Mouse (Mus musculus) urinary bladder, postnatal 36 days (tissue): Measurements from ENCODE around the gene Ppp4r1.

ENCODE experiments used
- DNase-seq, 2 experiments: peaks; one replicate each; pipeline ENCODE4 v3.0.0; 2022; ENCODE audit warnings: low spot score in 2 of 2, mixed read lengths in 1 of 2

Gene Ppp4r1

DNA sequence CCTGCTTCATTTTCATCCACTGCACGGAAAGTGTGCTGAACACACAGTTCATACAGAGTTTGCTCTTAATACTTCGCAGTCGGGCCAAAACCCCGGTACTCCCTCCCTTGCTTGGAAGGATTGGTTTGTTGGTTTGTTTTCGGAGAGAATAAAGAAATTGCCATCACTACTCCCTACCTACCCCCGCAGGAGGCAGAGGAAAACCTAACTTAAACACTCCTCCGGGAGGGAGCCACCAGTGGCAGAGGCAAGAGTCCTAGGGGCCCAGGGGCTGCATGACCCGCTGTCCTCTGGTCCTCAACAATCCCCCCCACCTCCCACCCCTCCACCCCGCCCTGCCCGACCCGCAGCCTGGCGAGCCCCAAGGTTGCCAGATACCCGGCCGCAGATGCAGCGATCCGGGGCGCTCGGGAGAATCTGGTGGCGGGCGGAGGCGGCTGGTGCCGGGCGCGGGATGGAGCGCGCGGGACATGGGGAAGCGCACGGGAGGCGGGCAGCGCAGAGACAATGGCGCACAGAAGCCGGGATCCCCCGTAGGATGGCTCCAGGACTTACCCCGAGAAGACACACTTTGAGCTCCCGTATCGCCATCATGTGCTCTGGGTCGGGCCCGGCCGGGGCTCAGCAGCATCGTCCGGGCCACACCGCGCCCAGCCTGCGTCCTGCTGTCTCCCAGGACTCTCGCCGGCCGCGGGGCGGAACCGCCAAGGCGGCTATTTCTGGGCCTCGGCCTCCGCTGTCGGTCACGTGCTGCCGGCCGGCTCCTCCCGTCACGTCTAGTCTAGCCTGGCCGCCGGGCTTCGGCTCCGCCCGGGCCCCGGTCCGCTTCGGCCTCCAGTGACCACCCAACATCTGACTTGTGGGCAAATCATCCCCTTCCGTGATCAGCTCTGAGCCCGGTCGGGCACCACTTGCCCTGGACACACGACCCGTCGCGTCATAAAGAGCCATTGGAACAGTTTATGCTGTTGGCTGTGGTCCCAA lies 10.1 kb upstream of the Ppp4r1 start, which contains the start of gene Rab31:
Gene Rab31, minus strand, starts transcription at position 802 of the 984 bp plus-strand sequence.
- DNase-seq, result peak; percentile 76 to 86

DNA sequence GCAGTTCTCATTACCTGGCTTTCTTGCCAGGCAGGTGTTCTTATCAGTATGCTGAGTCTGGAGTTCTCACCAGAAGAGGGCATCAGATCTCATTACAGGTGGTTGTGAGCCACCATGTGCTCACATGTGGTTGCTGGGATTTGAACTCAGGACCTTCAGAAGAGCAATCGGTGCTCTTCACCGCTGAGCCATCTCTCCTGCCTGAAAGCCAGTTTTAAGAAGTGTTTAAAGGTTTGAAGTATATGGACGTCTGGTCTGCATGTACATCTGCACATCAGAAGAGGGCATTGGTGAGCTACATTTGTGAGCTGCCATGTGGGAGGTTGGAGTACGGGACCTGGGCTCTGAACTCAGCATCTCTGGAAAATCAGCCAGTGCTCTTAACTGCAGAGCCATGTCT lies 8.8 kb upstream of the Ppp4r1 start:
- DNase-seq, result no peak

DNA sequence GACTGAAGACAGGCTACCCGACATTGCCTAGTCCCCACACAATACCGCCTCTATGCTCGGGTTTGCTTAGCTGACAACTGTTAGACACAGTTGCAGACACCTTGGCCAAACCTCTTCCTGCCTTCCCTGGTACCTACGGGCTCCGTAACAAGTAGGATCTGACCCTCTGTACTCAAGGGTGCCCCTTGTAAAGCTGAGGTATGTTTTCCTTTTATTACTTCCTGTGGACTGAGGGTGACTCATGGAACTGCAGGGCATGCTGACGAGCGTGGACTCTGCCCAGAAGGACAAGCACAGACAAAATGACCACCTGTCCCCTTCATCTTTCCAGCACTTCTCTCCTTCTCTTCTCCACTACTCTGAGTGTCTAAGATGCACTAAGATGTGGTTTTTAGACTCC lies 7.9 kb upstream of the Ppp4r1 start:
- DNase-seq, result peak in 1 of 2 experiments; percentile 12

DNA sequence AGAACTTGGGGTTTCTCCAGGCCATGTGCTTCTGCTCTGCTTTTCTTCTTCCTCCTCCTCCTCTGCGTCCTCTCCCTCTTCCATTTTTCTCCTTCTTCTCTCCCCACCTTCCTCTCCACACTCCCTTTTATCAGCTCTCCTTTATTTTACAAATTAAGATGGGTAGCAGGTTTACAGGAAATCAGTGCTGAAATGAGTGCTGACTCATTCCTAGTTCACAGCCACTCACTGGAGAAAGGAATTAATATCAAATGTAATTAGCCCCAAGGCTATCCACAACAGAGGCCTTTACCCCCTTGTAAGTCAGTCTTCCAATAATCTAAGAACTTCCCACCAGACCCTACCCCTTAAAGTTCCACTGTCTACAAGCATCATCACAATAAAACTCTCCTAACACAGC lies 6.1 kb upstream of the Ppp4r1 start:
- DNase-seq, result no peak

DNA sequence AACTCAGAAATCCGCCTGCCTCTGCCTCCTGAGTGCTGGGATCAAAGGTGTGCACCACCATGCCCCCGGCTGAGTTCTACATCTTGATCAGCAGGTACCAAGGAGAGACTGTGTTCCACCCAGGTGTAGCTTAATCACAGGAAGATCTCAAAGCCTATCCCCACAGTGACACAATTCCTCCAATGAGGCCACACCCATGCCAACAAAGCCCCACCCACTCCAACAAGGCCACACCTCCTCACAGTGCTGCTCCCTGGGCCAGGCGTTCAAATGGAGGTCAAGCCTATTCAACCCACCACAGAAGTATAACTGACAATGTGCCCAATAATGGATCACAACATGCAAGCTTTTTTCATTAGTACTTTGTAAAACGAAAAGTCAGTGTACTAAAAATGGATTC lies 4.9 kb upstream of the Ppp4r1 start:
- no peak for DNase-seq

DNA sequence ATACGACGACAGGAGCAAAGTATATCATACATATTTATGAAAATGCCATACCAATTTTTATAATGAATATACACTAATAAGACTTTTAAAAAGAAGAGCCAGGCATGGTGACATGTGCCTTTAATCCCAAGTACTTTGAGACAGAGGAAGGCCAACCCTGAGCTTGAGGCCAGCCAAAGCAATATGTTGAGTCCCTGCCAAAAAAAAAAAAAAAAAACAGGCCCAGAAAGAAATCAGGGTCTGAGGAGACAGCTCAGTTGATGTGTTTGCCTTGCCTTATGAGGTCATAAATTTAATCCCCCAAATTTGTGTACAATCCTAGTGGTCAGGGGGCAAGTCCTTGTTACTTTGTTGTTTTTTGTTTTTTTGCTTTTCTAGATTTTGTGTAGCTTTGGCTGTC lies 1.4 kb upstream of the Ppp4r1 start:
- no peak for DNase-seq

DNA sequence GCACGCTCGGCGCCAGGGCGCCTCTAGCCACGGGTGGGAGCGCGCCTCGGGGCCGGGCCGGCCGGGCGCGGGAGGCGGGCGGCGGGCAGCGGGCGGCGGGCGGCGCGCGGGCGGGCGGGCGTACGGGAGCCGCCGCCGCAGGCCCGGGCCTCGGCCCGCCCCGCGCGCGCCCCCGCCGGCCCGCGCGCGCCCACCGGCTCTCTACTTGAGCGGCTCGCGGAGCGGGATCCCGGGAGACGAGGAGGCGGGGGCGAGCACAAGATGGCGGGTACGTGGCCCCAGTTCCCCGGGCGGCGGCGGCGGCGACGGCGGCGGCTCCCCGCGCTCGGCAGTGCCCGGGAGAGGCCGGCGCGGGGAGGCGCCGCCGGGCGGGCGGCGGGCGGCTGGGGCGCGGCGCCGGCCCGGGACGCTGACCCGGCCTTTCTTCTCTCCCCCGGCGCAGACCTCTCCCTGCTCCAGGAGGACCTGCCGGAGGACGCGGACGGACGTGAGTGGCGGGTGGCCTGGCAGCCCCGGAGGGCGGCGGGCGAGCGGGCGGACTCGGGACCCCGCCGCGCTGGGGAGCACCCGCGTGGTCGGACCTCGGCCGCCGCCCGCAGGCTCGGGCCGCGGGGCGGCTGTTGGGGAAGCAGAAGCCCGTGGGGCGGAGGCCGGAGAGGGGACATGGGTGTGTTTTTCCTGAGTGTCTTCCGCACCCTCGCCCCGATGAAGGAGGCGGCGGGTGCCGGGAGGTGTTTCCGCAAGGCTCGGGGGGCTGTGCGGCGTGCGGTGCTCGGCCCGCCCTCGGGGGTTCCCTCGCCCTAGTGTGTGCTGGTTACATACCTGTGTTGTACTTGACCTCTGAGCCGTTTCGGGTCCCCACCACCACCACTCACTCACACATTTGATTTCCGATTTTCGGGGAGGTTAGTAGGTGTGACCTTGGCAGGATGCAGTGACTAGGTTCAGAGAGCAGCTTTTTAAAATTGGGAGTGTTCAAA lies 1.1 kb downstream of the Ppp4r1 start:
- peak; percentile 48 to 72 for DNase-seq

DNA sequence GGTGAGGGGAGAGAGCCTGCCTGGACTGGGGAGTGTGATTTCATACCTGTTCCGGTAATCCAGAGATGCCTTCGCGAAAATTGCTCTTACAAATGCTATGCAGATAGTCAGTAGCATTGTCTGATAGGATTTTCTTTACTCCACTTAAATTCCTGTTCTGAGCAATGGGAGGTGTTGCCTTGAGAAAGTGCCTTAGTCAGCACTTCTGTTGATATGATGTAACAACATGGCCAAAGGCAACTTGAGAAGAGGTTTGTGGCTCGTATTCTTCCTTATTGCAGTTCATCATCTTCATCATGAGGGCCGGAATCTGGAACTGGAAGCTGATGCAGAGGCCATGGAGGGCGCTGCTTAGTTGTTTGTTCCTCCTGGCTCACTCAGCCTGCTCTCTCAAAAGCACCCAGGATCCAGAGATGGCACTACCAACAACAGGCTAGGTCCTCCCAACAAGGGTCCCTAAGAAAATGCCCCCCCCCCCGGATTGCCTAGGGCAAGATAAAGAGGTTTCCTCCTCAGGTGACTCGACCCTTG lies 2.3 kb downstream of the Ppp4r1 start:
- no peak for DNase-seq

DNA sequence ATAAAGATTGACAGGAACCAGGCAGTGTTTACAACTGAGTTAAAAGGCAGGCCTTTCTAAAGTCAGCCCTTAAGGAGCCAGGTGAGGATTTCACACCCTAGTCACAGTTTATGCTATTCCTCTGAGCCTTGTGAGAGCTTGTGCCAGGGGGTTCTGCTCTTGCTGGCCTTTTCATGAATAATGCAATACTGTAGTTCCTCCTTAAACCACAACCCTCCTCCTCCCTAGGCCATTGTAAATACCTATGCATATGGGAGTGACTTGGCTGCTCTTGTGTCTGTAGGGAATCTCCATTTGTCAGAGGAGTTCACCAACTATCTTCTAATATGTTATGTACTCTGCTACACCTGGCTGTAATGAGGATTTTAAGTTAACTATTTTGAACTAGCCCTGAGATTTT lies 3.3 kb downstream of the Ppp4r1 start:
- no peak for DNase-seq

DNA sequence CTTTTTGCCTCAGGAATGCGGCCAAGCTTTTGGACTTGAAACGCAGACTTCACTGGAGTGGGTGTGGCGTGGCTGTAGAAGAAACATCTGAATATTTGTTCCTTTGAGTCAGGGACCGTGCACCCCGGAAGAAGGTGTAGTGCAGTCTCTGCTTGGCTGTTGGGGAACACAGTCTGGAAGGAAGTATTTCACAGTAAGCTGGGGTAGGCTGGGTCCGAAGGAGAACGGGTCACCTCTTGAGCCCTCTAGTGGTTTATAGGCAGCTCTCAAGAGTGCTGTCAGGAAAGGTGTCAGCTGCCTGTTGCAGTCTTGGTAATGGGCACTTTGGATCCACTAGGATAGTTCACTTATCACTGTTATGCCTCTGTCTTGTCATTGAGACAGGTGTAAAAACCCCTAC lies 3.9 kb downstream of the Ppp4r1 start:
- DNase-seq, result no peak

DNA sequence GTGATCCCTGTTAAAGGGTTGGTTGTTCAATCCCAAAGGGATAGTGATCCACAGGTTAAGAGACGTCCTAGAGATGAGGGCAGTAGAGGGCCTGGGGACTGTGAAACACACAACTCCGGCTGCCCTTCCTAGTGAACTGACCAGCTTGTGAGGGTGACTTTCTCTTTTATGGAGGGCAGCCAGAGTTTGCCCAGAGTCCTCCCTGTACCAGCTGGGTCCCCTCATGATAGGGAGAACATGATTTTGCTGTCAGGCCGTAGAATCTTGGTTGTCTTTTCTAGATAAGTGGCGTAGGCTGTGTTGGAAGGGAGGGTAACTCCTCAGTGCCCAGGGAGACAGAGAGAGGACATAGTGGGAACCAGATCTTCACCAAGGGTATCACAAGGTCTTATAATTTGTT lies 4.9 kb downstream of the Ppp4r1 start:
- no peak for DNase-seq

DNA sequence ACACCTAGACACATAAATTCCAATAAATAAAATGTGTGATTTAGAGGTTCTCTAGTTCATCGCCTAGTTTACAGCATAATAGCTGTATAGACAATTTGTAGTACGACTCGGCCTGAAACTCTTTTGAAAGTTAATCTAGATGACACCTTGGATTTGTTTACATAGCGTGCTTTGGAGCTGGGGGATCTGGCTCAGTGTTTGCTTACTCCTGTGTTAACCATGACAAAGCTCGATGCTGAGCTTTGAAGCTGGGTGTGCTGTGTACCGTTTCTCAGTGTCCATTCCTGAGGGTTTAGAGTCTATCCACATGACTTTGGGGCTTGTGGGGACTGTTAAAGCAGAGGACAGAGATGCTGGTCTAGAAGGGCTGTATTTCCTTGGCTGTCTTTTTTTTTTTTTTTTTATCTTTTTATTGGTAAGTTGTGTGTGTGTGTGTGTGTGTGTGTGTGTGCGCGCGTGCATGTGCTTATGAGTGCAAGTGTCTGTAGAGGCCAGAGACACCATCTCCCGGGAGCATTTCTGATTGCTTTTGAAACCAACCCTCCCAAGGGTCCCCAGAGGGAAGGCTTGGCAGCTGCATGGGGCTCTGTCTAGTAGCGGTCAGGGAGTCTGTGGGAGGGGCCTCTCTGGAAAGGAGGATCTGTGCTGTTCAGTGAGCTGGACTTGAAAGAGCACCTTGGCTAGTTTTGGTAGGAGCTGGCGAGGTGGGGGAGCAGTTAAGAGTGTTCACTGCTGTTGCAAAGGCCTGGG lies 6.3 kb downstream of the Ppp4r1 start:
- peak in 1 of 2 experiments; percentile 70 for DNase-seq

DNA sequence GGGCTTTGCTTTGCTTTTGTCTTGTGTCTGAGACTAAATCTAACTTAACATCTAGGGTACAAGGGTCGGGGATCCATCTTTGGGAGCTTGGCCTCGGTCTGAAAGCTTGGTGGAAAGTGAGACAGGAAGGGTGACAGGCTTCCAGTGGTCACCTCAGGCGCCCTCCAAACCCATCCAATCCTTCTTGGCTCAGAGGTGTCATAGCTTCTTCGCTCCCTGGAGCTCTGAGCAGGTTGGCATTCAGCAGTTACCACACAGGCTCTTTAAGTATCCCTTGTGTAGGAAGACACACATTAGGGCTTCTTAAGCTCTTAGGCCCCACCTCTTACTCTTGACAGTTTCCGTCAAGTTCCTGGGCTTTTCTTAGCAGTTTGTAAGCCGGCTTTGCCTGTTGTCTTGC lies 7.2 kb downstream of the Ppp4r1 start:
- DNase-seq, result no peak

DNA sequence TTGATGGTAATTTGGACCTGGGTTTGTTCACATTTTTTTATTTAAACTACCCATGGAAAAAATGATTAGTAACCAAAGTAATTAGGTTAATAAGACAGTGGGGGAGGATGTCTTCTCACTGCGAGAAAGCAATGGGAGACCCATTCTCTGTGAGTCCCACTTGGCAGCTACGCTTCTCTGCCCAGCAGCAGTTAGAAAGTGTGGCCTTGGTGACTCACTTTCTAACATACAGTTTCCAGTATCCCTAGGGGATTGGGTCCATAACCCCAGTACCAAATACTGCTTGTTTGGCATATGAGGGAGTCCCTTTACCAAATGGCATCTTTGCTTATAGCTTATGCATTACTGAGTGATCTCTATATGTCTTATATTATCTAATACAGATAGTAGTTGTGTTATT lies 8.8 kb downstream of the Ppp4r1 start:
- DNase-seq, result no peak

DNA sequence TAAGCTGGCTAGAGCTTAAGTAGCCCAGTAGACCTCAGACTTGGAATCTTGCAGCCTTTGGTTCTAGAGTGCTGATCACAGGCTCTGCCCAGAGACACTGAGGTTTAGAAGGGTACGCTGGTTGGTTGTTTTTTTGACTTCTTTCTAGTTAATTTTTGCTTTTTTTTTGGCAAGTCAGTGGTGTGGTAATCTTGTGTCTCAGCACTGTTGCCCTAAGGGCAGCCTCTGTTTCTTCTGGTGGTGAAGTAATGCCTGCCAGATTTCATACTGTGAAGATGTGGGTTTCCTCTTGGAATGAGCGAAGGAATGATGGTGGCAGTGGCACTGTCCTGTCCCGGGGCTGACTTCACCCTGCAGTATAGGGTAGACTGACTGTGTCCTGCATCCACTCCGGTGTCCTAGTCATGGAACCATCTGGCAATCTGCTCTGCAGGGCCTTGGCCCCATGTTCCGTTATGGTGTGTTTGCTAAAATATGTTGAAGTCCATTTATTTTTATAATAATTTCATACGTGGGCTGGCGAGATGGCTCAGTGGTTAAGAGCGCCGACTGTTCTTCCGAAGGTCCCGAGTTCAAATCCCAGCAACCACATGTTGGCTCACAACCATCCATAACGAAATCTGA lies 11.0 kb downstream of the Ppp4r1 start:
- no peak for DNase-seq

DNA sequence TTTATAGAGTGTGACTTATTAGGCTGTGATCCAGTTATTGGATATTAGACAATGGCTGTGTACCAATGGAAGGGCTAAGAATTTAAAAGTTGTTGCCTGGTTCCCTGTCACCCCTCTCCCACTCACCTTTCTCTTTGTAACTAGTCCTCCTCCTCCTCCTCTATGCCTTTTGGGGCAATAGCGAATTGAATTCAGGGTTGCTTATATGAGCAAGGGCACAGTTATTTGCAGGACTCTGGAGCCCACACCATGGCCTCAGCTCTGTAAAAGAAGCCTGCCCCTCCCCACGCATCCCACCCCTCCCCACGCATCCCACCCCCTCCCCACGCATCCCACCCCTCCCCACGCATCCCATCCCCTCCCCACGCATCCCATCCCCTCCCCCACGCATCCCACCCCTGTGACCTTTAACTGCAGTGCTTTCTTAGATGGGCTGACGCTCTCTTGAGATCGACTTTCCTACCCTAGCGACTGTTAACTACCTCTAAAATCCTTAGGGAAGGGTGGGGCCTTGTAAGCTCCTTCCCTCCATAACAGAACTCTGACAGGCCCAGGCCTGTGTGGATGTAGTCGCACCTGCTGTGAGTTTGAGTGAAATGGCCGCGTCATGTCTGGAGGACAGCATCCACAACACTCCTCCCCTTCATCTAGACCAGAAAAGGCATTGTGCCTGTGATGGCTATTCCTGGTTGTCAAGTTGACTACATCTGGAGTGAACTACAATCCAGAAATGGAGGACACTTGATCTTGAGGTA lies 11.9 kb downstream of the Ppp4r1 start:
- DNase-seq, result no peak

DNA sequence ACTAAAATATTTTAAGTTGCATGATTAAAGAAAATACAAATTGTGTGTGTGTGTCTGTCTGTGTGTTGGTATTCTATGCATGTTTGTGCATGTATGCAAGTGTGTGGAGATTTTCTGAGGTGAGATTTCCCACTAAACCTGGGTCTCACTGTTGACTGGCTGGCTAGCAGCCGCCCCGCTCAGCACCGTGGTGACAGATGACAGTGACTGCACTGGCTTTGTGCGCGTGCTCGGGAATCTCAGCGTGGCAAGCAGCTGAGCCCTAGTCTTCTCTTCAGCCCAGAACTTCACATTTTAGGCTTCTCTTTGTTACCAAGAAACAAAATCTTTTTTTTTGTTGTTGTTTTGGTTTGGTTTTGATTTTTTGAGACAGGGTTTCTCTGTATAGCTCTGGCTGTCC lies 13.7 kb downstream of the Ppp4r1 start:
- DNase-seq, result no peak

DNA sequence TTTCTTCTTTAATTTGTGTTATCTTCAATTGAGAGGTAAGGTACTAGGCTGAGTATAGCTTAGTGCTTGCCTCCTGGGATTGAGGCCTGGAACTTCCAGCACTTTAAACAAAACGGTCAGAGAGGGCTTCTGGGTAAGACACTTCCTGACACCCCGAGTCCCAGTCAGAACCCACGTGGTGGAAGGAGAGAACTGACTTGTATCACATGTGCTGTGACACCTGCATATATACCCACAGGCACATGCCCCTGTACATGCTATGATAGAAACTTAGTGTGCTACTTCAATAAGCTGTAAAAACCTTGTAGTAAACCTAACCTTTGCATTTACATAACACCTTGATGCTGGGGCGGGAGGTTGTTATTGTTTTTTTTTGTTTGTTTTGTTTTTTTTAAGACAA lies 16.1 kb downstream of the Ppp4r1 start:
- DNase-seq, result no peak

DNA sequence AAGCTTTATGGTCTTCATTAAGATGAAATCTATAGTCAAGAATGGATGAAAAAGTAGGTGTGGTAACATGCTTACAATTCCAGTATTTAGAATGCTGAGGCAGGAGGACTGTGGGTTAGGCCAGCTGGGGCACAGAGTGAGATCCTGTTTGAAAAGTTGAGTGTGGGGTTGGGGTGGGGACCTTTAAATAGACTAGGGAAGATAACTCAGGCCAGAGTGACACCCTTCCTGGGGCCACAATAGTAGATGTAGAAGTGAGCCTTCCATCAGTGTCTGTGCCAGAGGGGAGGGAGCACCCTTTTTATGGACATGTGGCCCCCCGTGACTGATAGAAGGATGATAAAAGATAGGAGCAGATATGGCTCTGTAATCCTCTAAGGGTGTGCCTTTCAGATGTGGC lies 17.0 kb downstream of the Ppp4r1 start:
- DNase-seq, result no peak

DNA sequence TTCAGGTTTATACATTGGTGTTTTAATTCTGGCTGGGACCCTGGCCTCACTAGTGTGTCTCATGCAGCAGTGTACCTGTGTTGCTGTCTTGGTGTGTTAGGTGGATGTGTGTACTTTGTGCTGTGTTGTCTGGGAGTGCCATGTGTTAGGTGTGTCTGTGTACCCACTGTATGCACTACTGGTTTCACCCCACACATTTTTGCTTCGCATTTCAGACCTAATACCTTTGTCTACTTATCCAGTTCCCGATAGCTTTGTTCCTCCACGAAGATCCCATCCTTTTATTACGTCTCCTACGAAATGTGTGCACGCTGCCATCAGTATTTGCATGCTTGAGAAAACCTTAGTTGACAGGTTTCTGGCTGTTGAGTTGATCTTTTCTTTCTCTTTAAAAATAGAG lies 18.1 kb downstream of the Ppp4r1 start:
- no peak for DNase-seq
